Mouse (Mus musculus): ENCODE data around the gene Arhgef15. TPM values are rescaled to one million over a fixed set of nuclear protein-coding genes. Genes with fewer than 3 reads are reported as not detected.
A peak's percentile ranks its signal among the peaks of the same experiment; 100 is the strongest.
"Not testable (repeated sequence)": the region's sequence is repeated elsewhere in the genome, so short reads cannot be mapped to it uniquely, and the experiment has no call there.

Arhgef15 gene
- polyA plus RNA-seq, 1 experiment from 2014 or later: 9.6 TPM

DNA sequence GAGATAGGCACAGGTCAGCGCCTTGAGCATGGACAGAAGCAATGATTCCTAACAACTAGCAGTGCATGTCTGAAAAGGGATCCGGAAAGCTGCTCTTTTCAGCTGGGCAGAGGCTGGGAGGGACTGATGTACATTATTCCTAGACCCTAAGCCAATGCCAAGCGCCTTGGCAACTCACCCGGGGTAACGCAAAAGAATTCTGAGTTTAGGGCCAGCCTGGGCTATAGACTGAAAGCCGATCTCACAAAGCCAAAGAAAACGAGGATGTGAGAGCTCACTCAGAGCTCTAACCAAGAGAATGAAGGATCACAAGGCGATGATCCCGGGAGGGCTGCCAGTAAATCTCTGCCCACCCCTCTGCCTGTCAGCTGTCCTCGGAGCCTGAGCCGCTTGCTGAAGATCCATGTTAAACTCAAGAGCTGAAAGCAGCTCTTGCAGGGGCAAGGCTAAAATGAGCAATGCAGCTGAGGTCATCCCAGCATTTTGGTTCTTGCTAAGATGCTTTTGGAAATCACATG lies 30.1 kb upstream of the Arhgef15 start:
- Histone ChIP-seq H3K4me3 (replicated peaks; ENCODE audit: low read length) (no peak overlapping the region), H3K27me3 (ENCODE audit: control insufficient read depth, insufficient read depth, low read length) (no peaks in the 10 kb centered on the region), H3K4me2 (ENCODE audit: low read depth, low read length) (no peak overlapping the region), H3K4me1 (ENCODE audit: control insufficient read depth, insufficient read depth, low read length) (no peaks in the 10 kb centered on the region; the same call in 1 of the 2 replicates), H3K9me3 (replicated peaks; ENCODE audit: control insufficient read depth, low read length) (no peaks in the 10 kb centered on the region), H3K36me3 (ENCODE audit: control insufficient read depth, insufficient read depth, low read length) (peaks cover 4% of the 10 kb centered on the region; the same call in 1 of the 2 replicates), H3K9ac (ENCODE audit: low read length) (no peak overlapping the region), H3K27ac (ENCODE audit: low read length) (no peak overlapping the region)
- ATAC-seq (ENCODE audit: insufficient read depth, low FRiP score): no peak
- whole genome bisulfite sequencing: 88% methylated on average over 11 of the region's 11 CpGs

DNA sequence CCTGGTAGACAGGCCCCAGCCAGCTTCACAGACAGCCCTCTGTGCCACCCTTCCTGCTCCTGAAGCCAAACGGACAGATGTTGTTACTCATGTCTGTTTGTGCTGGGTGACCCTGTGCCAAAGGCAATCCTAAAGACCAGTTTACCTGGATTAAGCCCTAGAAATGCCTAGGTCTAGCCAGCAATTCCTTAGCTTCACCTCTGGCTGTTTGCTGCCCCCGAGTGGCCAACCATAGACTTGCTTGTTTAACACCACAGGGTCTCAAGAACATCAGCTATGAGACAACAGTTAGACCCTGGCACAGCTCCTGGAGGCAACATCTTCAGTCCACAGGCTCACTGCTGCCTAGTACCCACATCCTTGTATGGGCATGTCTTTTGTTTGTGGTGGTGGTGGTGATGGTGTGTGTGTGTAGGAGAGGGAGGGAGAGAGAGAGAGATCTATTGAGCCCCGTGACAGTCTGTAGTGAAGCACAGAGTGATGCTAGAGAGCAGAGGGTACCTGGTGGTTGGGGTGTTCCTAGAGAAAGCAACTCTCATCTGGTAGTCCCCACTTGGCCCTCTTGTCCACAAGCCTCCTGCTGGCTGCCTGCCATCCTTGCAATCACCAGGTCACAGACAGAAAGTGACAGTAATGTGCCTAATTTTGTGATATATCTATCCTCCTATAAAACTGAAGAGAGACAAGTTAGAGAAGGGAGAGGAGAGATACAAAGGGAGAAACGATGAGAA lies 25.5 kb upstream of the Arhgef15 start:
- no peak overlapping the region for H3K27ac ChIP-seq (ENCODE audit: low read length)
- no peak overlapping the region for H3K4me2 ChIP-seq (ENCODE audit: low read depth, low read length)
- 0 out of 2 replicates have a peak, but pooled peaks cover 2% of the 10 kb centered on the region for H3K36me3 ChIP-seq (ENCODE audit: control insufficient read depth, insufficient read depth, low read length)
- no peak overlapping the region for H3K4me3 ChIP-seq (replicated peaks; ENCODE audit: low read length)
- H3K27me3 ChIP-seq (ENCODE audit: control insufficient read depth, insufficient read depth, low read length): no peaks in the 10 kb centered on the region
- H3K9me3 ChIP-seq (replicated peaks; ENCODE audit: control insufficient read depth, low read length): no peaks in the 10 kb centered on the region
- H3K9ac ChIP-seq (ENCODE audit: low read length): no peak overlapping the region; the same call in 1 of the 2 replicates
- ATAC-seq (ENCODE audit: insufficient read depth, low FRiP score): peak; percentile 45; the same call in 1 of the 2 replicates
- WGBS: 21% methylated on average over 4 of the region's 4 CpGs
- peaks cover 6% of the 10 kb centered on the region for H3K4me1 ChIP-seq (ENCODE audit: control insufficient read depth, insufficient read depth, low read length)

DNA sequence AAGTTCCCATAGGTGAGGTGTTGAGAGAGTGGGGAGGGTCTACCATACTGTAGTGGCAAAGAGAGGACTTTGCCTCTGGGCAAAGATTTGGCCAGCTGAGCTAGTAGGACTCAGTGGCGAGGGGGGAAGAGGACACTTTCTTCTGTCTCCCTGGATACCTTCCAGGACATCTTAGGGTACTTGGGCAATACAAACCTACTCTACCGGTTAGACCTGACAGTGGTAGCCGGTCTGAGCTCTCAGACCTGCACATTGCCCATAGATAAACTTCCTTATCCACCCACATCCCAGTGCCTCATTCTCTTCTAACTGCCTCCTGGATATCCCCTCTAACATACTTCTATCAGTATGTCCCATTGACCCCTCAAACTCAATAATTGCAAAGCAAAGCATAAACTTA lies 23.6 kb upstream of the Arhgef15 start:
- Histone ChIP-seq H3K4me1 (ENCODE audit: control insufficient read depth, insufficient read depth, low read length) (peaks cover 6% of the 10 kb centered on the region), H3K27ac (ENCODE audit: low read length) (peak overlapping the region; percentile 76; the same call in 1 of the 2 replicates), H3K9me3 (replicated peaks; ENCODE audit: control insufficient read depth, low read length) (no peaks in the 10 kb centered on the region), H3K4me3 (replicated peaks; ENCODE audit: low read length) (no peak overlapping the region), H3K27me3 (ENCODE audit: control insufficient read depth, insufficient read depth, low read length) (no peaks in the 10 kb centered on the region), H3K36me3 (ENCODE audit: control insufficient read depth, insufficient read depth, low read length) (no peaks in the 10 kb centered on the region), H3K4me2 (ENCODE audit: low read depth, low read length) (no peak overlapping the region), H3K9ac (ENCODE audit: low read length) (peak overlapping the region; percentile 39; the same call in 1 of the 2 replicates)
- ATAC-seq (ENCODE audit: insufficient read depth, low FRiP score): no peak
- 61% methylated on average over 3 of the region's 3 CpGs for WGBS

DNA sequence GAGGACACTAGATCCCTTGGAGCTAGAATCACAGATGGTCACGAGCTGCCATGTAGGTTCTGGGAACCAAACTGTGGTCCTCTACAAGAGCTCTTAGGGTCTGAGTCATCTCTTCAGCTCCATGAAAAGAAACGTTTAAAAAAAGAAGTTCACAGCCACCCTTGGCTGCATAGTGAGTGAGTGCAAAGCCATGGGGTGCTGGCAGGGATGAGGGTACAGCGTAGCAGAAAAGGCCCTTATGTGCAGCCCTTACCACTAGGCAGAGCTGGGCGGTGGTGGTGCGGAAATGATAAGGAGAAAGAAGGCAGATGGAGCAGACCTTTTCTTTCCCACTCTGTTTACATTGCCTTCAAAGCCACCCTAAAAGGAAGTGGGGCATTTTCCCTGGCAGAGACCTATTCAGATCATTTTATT lies 22.0 kb upstream of the Arhgef15 start:
- Histone ChIP-seq H3K9ac (ENCODE audit: low read length) (no peak overlapping the region), H3K9me3 (replicated peaks; ENCODE audit: control insufficient read depth, low read length) (no peaks in the 10 kb centered on the region), H3K36me3 (ENCODE audit: control insufficient read depth, insufficient read depth, low read length) (no peaks in the 10 kb centered on the region), H3K4me2 (ENCODE audit: low read depth, low read length) (no peak overlapping the region), H3K4me1 (ENCODE audit: control insufficient read depth, insufficient read depth, low read length) (peaks cover 7% of the 10 kb centered on the region), H3K4me3 (replicated peaks; ENCODE audit: low read length) (no peak overlapping the region), H3K27ac (ENCODE audit: low read length) (peak overlapping the region; percentile 79), H3K27me3 (ENCODE audit: control insufficient read depth, insufficient read depth, low read length) (no peaks in the 10 kb centered on the region)
- peak; percentile 85 for ATAC-seq (ENCODE audit: insufficient read depth, low FRiP score)
- WGBS: 34% methylated on average over 5 of the region's 5 CpGs

DNA sequence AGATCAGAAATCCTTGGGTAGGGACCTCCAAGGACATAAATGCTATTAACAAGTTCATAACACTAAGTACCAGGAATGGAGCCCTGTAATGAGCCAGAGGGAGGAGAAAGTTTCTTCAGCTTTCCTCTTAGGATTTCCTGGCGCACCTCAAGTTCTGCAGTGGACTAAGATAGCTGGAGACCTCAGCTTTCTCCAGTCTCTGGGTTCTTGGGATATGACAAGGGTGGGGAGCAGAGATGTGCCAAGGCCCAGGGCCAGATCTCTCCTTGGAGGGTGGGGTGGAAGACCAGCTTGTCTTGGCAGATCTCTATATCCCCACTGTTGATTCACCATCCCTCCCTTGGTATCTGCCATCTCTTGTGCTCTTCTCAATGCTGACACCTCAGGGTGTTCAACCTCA lies 18.3 kb upstream of the Arhgef15 start:
- Histone ChIP-seq H3K4me1 (ENCODE audit: control insufficient read depth, insufficient read depth, low read length) (peaks cover 15% of the 10 kb centered on the region), H3K9me3 (replicated peaks; ENCODE audit: control insufficient read depth, low read length) (no peaks in the 10 kb centered on the region), H3K27ac (ENCODE audit: low read length) (no peak overlapping the region), H3K36me3 (ENCODE audit: control insufficient read depth, insufficient read depth, low read length) (no peaks in the 10 kb centered on the region), H3K27me3 (ENCODE audit: control insufficient read depth, insufficient read depth, low read length) (no peaks in the 10 kb centered on the region), H3K4me2 (ENCODE audit: low read depth, low read length) (no peak overlapping the region), H3K9ac (ENCODE audit: low read length) (no peak overlapping the region), H3K4me3 (replicated peaks; ENCODE audit: low read length) (no peak overlapping the region)
- WGBS: 83% methylated on average over 1 of the region's 1 CpGs
- no peak for ATAC-seq (ENCODE audit: insufficient read depth, low FRiP score)

DNA sequence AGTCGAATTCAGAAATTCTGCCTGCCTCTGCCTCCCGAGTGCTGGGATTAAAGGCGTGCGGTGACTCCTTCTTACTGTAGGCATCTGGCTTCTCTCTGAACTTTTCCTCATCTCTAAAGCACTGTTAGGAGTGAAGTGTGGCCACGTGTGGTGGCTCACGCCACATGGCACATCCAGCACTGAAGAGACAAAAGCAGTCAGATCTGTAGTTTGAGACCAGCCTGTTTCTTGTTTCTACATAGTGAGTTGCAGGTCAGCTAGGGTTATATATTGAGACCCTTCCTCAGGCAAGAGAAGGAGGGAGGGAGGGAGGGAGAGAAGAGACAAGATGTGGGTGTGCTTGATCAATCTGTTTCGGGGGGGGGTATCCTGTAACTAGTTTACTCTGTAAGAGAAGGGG lies 17.8 kb upstream of the Arhgef15 start, which contains the start of gene Rangrf:
Rangrf (minus strand) TSS at position 101 of the 400 bp plus-strand sequence.
- peak within 1 kb of the TSS; percentile 73 for H3K4me2 ChIP-seq (ENCODE audit: low read depth, low read length)
- no peak for ATAC-seq (ENCODE audit: insufficient read depth, low FRiP score)
- 77% methylated on average over 7 of the region's 7 CpGs for WGBS

DNA sequence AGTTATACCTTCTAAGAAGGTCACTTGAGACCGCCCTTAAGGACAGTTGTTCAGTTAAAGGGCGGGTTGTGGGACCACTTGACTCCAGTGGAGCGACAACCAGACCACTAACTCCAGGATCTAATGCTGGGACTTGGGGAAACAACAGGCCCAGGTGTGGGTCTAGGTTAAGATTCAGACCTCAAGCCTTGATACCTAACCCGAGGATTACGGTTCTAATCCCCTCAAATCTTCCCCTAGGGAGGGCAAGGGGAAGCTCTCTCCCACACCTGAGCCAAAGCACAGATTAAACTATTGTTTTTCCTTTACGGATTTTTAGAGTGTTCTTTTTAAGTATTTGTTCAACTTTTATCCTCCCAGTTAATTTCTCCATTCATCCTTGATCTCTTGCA lies 16.8 kb upstream of the Arhgef15 start:
- H3K9me3 ChIP-seq (replicated peaks; ENCODE audit: control insufficient read depth, low read length): no peaks in the 10 kb centered on the region
- H3K4me3 ChIP-seq (replicated peaks; ENCODE audit: low read length): peak overlapping the region; percentile 54
- no peak overlapping the region for H3K27ac ChIP-seq (ENCODE audit: low read length)
- ATAC-seq (ENCODE audit: insufficient read depth, low FRiP score): no peak
- H3K4me2 ChIP-seq (ENCODE audit: low read depth, low read length): peak overlapping the region; percentile 73
- H3K27me3 ChIP-seq (ENCODE audit: control insufficient read depth, insufficient read depth, low read length): no peaks in the 10 kb centered on the region
- H3K36me3 ChIP-seq (ENCODE audit: control insufficient read depth, insufficient read depth, low read length): no peaks in the 10 kb centered on the region
- 36% methylated on average over 6 of the region's 6 CpGs for WGBS
- H3K4me1 ChIP-seq (ENCODE audit: control insufficient read depth, insufficient read depth, low read length): peaks cover 12% of the 10 kb centered on the region; the same call in 1 of the 2 replicates
- peak overlapping the region; percentile 49 for H3K9ac ChIP-seq (ENCODE audit: low read length)

More for the DNA sequence above, 17.8 kb upstream of the Arhgef15 start, which contains the start of gene Rangrf:
- H3K9me3 ChIP-seq (replicated peaks; ENCODE audit: control insufficient read depth, low read length): no peaks in the 10 kb centered on the region
- peak within 1 kb of the TSS; percentile 49 for H3K9ac ChIP-seq (ENCODE audit: low read length)
- H3K4me1 ChIP-seq (ENCODE audit: control insufficient read depth, insufficient read depth, low read length): peaks cover 12% of the 10 kb centered on the region; the same call in 1 of the 2 replicates
- H3K27ac ChIP-seq (ENCODE audit: low read length): no peak within 1 kb of the TSS
- H3K27me3 ChIP-seq (ENCODE audit: control insufficient read depth, insufficient read depth, low read length): no peaks in the 10 kb centered on the region
- H3K4me3 ChIP-seq (replicated peaks; ENCODE audit: low read length): peak within 1 kb of the TSS; percentile 54
- H3K36me3 ChIP-seq (ENCODE audit: control insufficient read depth, insufficient read depth, low read length): no peaks in the 10 kb centered on the region

DNA sequence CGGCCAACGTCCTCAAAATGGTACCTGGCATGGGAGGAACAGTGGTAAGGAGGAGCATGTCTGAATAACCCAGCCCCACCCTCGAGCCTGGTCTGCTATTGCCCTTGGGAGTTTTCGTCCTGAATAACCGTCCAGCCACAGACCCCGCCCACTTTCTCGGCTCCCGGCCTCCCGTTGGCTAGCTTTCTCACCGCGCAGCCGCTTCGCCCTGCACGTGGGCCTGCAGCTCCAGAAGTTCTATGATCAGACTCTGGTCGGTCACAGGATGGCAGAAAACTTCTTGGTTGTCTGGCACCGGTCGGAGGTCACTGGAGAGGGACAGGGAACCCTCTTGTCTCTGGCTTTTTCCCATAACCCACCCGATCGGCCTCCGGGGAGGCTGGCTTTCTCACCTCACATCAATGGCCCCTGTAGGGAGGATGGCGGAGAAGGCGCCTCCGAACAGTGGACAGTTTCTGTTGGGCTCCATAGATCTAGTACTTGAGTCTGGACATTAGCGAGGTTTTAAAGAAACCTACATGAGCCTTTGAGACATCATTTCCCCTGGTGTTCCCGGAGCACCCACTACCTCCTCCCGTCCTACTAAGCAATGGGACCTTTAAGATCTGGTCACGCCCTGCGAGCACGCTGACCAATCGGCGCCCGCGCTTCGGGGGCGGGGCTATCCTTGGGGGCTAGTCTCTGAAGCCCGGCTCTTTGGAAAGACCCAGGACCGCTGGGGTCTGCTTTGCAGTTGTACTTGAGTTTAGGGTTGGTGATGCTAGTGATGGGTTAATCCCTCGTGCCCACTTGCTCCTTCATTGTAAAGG lies 16.2 kb upstream of the Arhgef15 start:
- H3K9me3 ChIP-seq (replicated peaks; ENCODE audit: control insufficient read depth, low read length); H3K36me3 ChIP-seq (ENCODE audit: control insufficient read depth, insufficient read depth, low read length); H3K27ac ChIP-seq (ENCODE audit: low read length); H3K27me3 ChIP-seq (ENCODE audit: control insufficient read depth, insufficient read depth, low read length): not testable (repeated sequence)
- Histone ChIP-seq H3K4me2 (ENCODE audit: low read depth, low read length) (peak overlapping the region; percentile 73), H3K4me3 (replicated peaks; ENCODE audit: low read length) (peak overlapping the region; percentile 54), H3K4me1 (ENCODE audit: control insufficient read depth, insufficient read depth, low read length) (peaks cover 12% of the 10 kb centered on the region; the same call in 1 of the 2 replicates), H3K9ac (ENCODE audit: low read length) (peak overlapping the region; percentile 64)
- under 1% methylated on average over 37 of the region's 38 CpGs for WGBS
- peak; percentile 91 for ATAC-seq (ENCODE audit: insufficient read depth, low FRiP score)

DNA sequence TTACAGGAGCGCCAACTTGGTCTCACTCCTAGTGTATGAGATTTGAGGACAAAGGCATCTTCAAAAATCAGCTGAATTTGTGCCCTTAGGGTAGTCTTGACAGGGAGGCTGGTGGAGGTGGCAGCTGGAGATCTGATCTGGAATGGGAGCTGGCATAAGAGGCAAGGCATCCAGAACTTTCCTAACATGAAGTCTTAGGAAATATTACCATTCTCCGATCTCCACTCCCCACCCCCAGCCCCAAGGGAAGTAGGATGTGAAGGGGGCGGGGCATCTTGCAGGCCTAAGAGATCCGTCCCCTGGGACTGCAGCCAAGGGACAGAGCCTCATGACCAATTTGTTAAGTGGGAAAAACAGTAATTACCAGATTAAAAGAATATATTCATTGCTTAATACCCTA lies 13.0 kb upstream of the Arhgef15 start:
- Histone ChIP-seq H3K4me1 (ENCODE audit: control insufficient read depth, insufficient read depth, low read length) (peaks cover 18% of the 10 kb centered on the region), H3K36me3 (ENCODE audit: control insufficient read depth, insufficient read depth, low read length) (no peaks in the 10 kb centered on the region), H3K27ac (ENCODE audit: low read length) (no peak overlapping the region), H3K4me2 (ENCODE audit: low read depth, low read length) (no peak overlapping the region), H3K27me3 (ENCODE audit: control insufficient read depth, insufficient read depth, low read length) (no peaks in the 10 kb centered on the region), H3K9ac (ENCODE audit: low read length) (no peak overlapping the region), H3K9me3 (replicated peaks; ENCODE audit: control insufficient read depth, low read length) (no peaks in the 10 kb centered on the region), H3K4me3 (replicated peaks; ENCODE audit: low read length) (no peak overlapping the region)
- no peak for ATAC-seq (ENCODE audit: insufficient read depth, low FRiP score)
- 64% methylated on average over 4 of the region's 4 CpGs for WGBS
